Mouse (Mus musculus) cerebellum, postnatal 25 days (tissue): ENCODE data around the gene Meis2.

ENCODE experiments used
- DNase-seq, 2 experiments: peaks; one replicate each; pipeline ENCODE4 v3.0.0; 2021; ENCODE audit warnings: mixed read lengths in 2 of 2

Gene Meis2

DNA sequence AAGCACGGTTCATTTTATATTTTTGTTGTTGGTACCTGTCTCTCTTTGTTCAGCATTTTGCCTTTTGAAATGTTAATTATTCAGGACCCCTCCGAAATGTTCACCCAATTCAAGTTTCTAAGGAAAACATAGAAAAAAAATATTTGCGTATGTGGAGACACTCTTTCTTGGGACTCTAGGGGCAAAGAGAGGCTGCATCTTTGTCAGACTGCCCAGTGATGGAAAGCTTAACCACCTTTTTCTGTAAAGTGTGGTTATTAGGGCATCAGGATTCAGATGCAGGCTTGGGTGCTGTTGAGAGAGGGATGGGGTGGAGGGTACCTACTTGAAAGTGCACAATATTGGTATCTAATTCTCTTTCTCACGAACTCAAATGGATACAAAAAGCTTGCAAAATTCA, 212.4 kb downstream of the Meis2 start:
- no peak for DNase-seq

DNA sequence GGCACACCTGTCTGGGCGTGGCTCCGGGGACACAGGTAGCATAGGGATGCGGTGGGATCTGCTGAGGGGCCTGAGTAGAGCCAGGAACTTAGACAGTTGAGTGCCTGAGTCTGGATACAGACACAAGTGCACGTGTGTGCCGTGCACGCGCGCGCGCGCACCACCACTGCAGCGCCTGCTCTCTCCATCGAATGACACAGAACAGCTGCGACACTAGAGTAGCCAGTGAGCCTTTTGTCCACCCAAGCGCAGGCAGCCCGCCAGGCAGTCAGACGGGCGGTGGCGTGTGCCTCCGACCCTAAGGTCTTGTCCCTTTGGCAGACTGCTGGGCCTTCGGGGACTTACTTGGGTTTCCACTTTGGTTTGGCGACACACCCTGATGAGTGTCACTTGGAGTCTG, 213.0 kb downstream of the Meis2 start:
- no peak for DNase-seq

DNA sequence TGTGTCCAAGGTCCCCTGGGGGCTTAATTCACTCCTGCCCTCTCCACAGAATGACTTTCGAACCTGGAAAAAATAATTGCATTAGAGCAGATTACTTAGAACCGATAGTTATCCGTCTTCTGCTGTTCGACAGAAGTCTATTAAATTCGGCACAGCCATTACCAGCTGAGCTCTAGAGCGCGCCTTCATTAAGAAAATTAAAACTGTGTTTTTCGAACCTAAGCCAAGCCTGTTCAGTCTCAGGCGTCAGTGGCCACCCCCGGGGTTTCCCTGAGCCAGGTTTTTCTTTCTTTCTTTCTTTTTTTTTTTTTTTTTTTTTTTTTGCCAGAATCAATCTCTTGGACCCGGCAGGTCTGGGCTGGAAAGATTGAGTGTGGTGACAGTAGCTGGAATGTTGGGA, 213.5 kb downstream of the Meis2 start:
- no peak for DNase-seq

DNA sequence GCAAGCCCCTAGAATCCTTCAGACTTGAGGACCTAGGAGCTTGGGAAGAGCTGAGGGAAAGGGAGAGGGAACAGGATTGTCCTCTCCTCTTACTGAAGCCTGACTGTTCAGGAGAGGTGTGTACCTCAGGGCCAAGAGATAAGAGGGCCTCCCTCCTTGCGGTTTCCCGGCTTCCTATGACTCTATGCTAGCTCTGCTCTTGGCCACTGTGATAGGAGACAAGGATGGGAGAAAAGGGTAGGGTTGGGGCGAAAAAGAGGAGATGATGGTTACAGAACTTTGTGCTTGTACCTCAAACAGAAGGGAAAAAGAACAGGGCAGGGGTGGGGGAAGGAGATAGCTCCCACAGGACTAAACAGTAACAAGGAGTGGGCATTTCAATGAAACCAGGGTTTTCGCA, 214.7 kb downstream of the Meis2 start:
- no peak for DNase-seq

DNA sequence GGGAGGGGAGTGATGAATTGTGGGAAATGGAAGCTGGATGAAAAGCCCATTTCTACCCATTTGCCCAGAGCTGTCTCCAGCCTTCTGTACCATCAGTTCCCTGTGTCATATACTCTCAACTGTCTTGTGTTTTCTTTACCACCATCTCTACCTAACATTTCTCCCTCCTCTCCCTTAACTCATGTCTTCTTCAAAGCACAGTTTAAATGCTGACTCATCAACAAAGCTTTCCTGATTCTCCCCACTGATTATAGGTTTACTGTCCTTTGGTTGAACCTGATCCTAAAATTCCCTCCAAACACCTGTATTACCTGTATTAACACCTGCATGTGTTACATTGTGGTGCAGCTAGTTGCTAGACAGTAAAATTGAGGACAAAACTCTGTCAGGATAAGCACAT, 222.8 kb downstream of the Meis2 start:
- DNase-seq, result no peak

DNA sequence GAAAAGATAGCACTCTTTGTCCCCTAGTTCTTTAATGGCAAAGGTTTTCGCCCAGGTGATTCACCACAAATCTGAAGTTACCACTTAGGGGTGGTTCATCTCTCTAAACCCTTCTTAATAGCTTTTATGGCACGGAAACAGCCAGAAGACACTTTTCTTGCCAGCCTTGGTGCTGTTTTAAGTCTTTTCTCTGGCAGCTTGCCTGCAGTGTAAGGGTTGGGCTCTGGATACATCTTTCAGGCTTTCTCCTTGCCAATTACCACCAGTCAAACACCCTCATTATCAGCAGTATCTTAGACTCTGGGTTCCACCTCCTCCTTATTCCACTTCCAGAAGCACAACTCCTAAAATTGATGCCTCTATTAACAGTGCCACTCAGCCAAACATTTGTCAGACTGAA, 229.6 kb downstream of the Meis2 start:
- DNase-seq, result no peak

DNA sequence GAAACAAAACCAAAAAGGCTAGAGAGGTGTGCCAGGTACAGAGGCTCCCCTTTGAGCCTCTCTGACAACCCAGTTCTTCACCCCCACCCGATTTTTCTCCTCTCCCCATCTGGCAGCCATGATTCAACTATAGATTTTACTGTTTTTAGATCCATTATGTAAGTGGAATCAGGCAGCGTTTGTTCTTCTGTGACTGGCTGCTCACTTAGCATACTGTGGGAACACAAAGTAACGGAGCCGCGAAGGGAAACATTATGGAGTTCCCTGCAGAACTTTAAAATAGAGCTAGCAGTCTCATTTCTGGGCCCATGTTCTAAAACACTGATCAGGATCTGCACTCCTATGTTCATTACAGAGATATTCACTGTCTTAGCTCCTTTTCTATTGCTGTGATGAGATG, 243.3 kb downstream of the Meis2 start:
- DNase-seq, result no peak

DNA sequence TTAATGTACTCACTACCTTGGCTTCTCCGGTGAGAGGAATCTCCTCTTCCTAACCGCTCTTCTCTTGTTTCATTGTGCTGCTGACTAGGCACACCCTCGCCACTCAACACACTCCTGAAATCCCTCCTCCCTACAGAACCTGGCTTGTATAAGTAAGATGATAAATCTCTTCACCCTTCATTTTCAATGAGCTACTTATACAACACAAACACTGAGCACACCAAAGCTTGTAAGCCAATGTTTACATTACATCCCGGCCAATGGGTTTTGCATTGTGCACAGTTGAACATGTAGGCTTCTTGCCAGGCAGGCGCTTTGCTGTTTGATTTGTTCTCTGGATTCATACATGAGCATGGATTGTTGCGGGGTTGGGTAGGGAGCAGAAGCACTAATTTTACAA, 247.7 kb downstream of the Meis2 start:
- DNase-seq, result no peak

DNA sequence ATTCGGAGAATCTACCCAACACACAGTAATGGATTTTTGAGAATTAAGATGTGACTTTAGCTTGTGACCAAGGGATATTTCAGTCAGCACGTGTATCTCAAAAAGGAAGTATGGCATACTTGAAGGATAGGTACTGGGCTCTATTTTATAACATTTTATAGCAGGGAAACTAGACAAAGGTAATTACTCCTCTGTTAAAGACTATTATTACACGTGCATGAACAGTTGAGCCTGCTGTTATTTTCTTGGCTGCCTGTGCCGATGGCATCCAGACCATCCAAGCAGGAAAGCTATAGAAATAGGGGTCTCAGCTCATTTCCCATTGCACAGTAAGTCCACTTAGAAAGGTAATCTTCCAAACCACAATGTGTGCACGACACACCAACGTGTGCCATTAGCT, 251.9 kb downstream of the Meis2 start:
- DNase-seq, result no peak

DNA sequence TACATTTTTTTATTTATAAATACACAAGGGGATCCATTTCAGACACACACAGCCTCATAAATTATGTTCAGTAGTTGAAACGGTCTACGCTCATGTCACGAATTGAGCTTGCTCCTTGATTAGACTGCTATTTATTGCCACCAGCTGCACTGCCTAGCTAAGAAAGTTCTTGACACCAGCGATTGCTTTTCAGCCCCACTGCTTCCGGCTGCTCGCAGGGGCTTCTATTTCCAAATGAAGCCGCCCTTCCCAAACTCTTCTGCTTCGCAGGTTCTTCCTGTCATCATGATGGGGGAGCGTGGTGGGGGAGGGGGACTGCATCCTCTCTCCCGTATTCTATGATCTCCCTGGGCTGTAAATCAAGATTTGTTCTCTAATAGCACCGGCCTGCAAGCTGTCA, 252.3 kb downstream of the Meis2 start:
- DNase-seq, result no peak
